Mouse (Mus musculus): ENCODE measurements around the gene Nck1. TPM values are rescaled to one million over a fixed set of nuclear protein-coding genes. Genes with fewer than 3 reads are reported as not detected.

The Nck1 gene
- polyA plus RNA-seq, 1 experiment = not detected

GRCm38 (mm10) chr9:100483318-100483717, 62.6 kb downstream of the Nck1 start:
- Histone ChIP-seq H3K27ac (ENCODE audit: insufficient read depth, low read depth, low read length) (no peak overlapping the region), H3K4me1 (ENCODE audit: control insufficient read depth, insufficient read depth, low read length) (peaks cover 3% of the 10 kb centered on the region; the same call in 1 of the 2 replicates), H3K4me3 (ENCODE audit: insufficient read depth, low read depth, low read length) (no peak overlapping the region)
- no peak for TF ChIP-seq POLR2A (IDR thresholded peaks at IDR 0.05; ENCODE audit: insufficient read depth, low read depth, low read length)
- no peak for TF ChIP-seq CTCF (IDR thresholded peaks at IDR 0.05; ENCODE audit: insufficient read depth, low read depth, low read length)
- 77% methylated on average over 5 of the region's 5 CpGs for WGBS

- no peak for TF ChIP-seq POLR2A (IDR thresholded peaks at IDR 0.05; ENCODE audit: insufficient read depth, low read depth, low read length)
- TF ChIP-seq CTCF (IDR thresholded peaks at IDR 0.05; ENCODE audit: insufficient read depth, low read depth, low read length) = no peak
- 81% methylated on average over 6 of the region's 6 CpGs for WGBS
- Histone ChIP-seq H3K4me3 (ENCODE audit: insufficient read depth, low read depth, low read length) (no peak overlapping the region), H3K4me1 (ENCODE audit: control insufficient read depth, insufficient read depth, low read length) (peaks cover 3% of the 10 kb centered on the region; the same call in 1 of the 2 replicates), H3K27ac (ENCODE audit: insufficient read depth, low read depth, low read length) (no peak overlapping the region)
Measured at GRCm38 (mm10) chr9:100481626-100482025, 64.3 kb downstream of the Nck1 start.

DNA sequence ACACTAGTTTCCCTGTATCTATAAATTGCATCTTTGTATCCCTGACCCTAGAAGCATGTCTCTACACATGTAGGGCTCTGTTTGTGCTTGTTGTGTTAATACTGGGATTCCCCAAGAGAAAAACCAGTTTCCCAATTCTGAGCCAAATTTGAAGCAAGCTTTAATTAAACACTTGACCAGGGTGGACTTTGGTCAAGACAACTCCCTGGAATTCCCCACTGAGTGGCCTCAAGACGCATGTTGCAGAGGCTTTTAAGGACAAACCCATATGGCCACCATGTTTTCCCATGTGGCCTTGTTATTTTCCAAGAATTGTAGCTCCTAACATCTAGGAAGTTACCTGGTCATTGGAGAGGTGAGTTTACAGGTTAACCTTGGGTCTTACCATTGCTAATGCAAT, 71.9 kb downstream of the Nck1 start:
- Histone ChIP-seq H3K27ac (ENCODE audit: insufficient read depth, low read depth, low read length) (no peak overlapping the region), H3K4me3 (ENCODE audit: insufficient read depth, low read depth, low read length) (no peak overlapping the region), H3K4me1 (ENCODE audit: control insufficient read depth, insufficient read depth, low read length) (peaks cover 4% of the 10 kb centered on the region; the same call in 1 of the 2 replicates)
- TF ChIP-seq POLR2A (IDR thresholded peaks at IDR 0.05; ENCODE audit: insufficient read depth, low read depth, low read length) (no peak), CTCF (IDR thresholded peaks at IDR 0.05; ENCODE audit: insufficient read depth, low read depth, low read length) (no peak)
- WGBS = 98% methylated on average over 1 of the region's 1 CpGs

- Histone ChIP-seq H3K4me3 (ENCODE audit: insufficient read depth, low read depth, low read length) (no peak overlapping the region), H3K27ac (ENCODE audit: insufficient read depth, low read depth, low read length) (no peak overlapping the region), H3K4me1 (ENCODE audit: control insufficient read depth, insufficient read depth, low read length) (peaks cover 4% of the 10 kb centered on the region; the same call in 1 of the 2 replicates)
- WGBS = 87% methylated on average over 6 of the region's 6 CpGs
- TF ChIP-seq CTCF (IDR thresholded peaks at IDR 0.05; ENCODE audit: insufficient read depth, low read depth, low read length) (no peak), POLR2A (IDR thresholded peaks at IDR 0.05; ENCODE audit: insufficient read depth, low read depth, low read length) (no peak)
Measured at GRCm38 (mm10) chr9:100473361-100473760, 72.6 kb downstream of the Nck1 start.

DNA sequence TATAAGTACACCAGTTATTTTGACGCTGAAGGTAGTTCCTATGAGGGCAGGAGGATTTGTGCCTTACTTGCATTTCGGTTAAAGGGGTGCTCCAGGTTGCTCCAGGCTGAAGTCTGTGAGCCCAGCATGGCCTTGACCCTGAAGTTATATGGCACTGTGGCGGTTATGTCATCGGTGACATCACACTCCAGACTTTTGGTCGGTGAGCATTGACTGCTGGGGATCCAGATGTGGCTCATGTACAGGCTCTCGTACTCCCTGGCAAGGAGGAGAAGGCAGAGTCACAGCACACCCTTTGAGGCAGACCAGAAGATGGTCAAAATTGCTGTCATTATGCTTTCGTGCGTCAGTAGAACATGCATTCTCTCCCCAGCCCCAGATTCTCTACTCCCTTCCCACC, 73.0 kb downstream of the Nck1 start:
- WGBS = 96% methylated on average over 8 of the region's 8 CpGs
- no peak overlapping the region for H3K4me3 ChIP-seq (ENCODE audit: insufficient read depth, low read depth, low read length)
- H3K27ac ChIP-seq (ENCODE audit: insufficient read depth, low read depth, low read length) = no peak overlapping the region
- TF ChIP-seq CTCF (IDR thresholded peaks at IDR 0.05; ENCODE audit: insufficient read depth, low read depth, low read length) = no peak
- TF ChIP-seq POLR2A (IDR thresholded peaks at IDR 0.05; ENCODE audit: insufficient read depth, low read depth, low read length) = no peak
- H3K4me1 ChIP-seq (ENCODE audit: control insufficient read depth, insufficient read depth, low read length) = peaks cover 4% of the 10 kb centered on the region; the same call in 1 of the 2 replicates

DNA sequence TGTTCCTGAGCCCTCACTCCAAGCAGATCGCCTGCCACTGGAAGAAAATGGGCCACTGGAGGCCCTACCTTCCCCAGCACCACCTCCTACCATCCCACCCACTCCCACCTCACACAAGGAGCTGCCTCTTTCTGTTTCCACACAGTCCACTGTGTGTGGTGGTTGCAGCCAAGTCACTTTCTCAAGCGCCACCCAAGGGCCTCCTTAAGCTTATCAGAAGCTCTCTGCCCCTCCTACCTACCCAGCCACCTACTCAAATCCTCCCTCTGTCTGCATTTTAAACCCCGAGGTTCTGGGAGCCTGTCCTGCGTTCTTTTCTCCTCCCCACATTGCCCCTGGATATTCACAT, 74.4 kb downstream of the Nck1 start:
- H3K4me3 ChIP-seq (ENCODE audit: insufficient read depth, low read depth, low read length) = no peak overlapping the region
- peaks cover 15% of the 10 kb centered on the region for H3K4me1 ChIP-seq (ENCODE audit: control insufficient read depth, insufficient read depth, low read length)
- TF ChIP-seq POLR2A (IDR thresholded peaks at IDR 0.05; ENCODE audit: insufficient read depth, low read depth, low read length) = no peak
- TF ChIP-seq CTCF (IDR thresholded peaks at IDR 0.05; ENCODE audit: insufficient read depth, low read depth, low read length) = no peak
- WGBS = 76% methylated on average over 4 of the region's 4 CpGs
- no peak overlapping the region for H3K27ac ChIP-seq (ENCODE audit: insufficient read depth, low read depth, low read length)

DNA sequence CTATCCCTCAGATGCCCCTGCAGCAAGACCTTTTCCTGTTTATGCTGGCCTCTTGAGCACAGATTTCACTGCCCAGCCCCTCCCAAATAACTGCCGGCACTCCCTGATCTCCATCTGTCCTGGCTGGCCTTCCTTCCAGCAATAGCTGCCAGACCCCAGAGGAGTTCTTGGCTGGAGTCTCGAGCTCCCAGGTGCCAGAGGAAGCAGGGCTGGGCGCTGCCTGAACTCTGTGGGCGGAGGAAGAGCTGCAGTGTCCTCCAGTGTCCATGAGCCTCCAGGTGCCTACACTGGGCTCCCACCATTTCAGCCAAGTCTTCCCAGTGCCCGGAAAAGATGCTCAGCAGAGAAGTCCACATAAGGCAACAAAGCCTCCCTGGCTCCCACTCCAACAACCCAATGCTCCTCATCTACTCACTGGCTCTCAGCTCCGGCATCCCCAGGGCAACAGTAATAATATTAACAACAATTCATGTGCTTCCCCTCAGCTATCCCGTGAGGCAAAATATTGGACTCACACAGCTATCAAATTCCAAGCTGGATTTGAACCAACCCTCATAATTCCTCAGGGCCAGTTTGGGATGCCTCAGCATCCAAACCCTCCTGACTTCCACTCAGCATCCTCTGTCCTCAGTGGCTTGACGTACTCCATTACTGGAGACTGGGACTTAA, 74.9 kb downstream of the Nck1 start:
- no peak overlapping the region for H3K4me3 ChIP-seq (ENCODE audit: insufficient read depth, low read depth, low read length)
- H3K4me1 ChIP-seq (ENCODE audit: control insufficient read depth, insufficient read depth, low read length) = peaks cover 15% of the 10 kb centered on the region
- TF ChIP-seq CTCF (IDR thresholded peaks at IDR 0.05; ENCODE audit: insufficient read depth, low read depth, low read length) (no peak), POLR2A (IDR thresholded peaks at IDR 0.05; ENCODE audit: insufficient read depth, low read depth, low read length) (no peak)
- WGBS = 63% methylated on average over 8 of the region's 8 CpGs
- H3K27ac ChIP-seq (ENCODE audit: insufficient read depth, low read depth, low read length) = no peak overlapping the region

DNA sequence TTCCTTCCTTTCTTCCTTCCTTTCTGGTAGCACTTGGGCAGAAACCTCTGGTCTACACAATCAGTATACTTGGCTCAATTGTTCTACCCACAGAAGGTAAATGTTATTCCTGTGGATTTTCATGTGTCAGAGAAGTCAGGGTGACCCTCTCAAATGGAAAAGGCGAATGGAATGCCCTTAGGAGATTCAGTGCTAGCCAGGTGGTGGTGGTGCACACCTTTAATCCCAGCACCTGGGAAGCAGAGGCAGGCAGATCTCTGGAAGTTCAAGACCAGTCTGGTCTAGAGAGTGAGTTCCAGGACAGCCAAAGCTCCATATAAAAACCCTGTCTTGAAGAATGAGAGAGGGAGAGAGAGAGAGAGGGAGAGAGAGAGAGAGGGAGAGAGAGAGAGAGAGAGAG, 75.7 kb downstream of the Nck1 start:
- H3K4me1 ChIP-seq (ENCODE audit: control insufficient read depth, insufficient read depth, low read length) = peaks cover 15% of the 10 kb centered on the region
- 91% methylated on average over 1 of the region's 1 CpGs for WGBS
- no peak overlapping the region for H3K4me3 ChIP-seq (ENCODE audit: insufficient read depth, low read depth, low read length)
- no peak overlapping the region for H3K27ac ChIP-seq (ENCODE audit: insufficient read depth, low read depth, low read length)
- TF ChIP-seq POLR2A (IDR thresholded peaks at IDR 0.05; ENCODE audit: insufficient read depth, low read depth, low read length) = no peak
- no peak for TF ChIP-seq CTCF (IDR thresholded peaks at IDR 0.05; ENCODE audit: insufficient read depth, low read depth, low read length)

DNA sequence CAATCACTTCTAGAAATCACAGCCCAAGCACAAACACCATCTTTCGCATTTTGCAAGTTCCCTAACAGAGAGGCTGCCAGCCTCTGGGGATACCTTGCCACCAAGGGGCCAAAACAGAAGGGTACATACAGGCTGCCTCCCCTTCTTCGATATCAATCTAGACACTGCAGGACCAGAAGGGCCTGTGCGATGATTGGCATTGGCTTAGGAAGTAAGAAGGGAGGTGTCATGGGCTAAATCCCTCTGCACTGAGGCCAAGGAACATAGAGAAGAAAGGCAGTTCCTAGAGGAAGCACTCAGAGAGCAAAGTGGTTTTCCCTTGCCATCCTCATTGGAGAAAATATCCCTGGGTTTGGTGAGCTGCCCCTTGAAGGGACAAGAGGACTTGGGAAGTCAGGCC, 76.3 kb downstream of the Nck1 start:
- H3K27ac ChIP-seq (ENCODE audit: insufficient read depth, low read depth, low read length) = no peak overlapping the region
- WGBS = 91% methylated on average over 3 of the region's 3 CpGs
- TF ChIP-seq CTCF (IDR thresholded peaks at IDR 0.05; ENCODE audit: insufficient read depth, low read depth, low read length) (no peak), POLR2A (IDR thresholded peaks at IDR 0.05; ENCODE audit: insufficient read depth, low read depth, low read length) (no peak)

More for the DNA sequence above, 76.3 kb downstream of the Nck1 start:
- Histone ChIP-seq H3K4me1 (ENCODE audit: control insufficient read depth, insufficient read depth, low read length) (peaks cover 15% of the 10 kb centered on the region), H3K4me3 (ENCODE audit: insufficient read depth, low read depth, low read length) (no peak overlapping the region)
